Mouse (Mus musculus): ENCODE data around the gene Col18a1.

Col18a1 gene

GRCm38 (mm10) chr10:77103689-77104088, 62.7 kb downstream of the Col18a1 start:
- no peak for DNase-seq

- DNase-seq: no peak
Observed at GRCm38 (mm10) chr10:77099777-77100176, 66.6 kb downstream of the Col18a1 start.

GRCm38 (mm10) chr10:77098619-77099018, 67.7 kb downstream of the Col18a1 start:
- no peak for DNase-seq

GRCm38 (mm10) chr10:77097890-77098200, 68.5 kb downstream of the Col18a1 start:
- DNase-seq: peak in 1 of 2 experiments; percentile 42

DNA sequence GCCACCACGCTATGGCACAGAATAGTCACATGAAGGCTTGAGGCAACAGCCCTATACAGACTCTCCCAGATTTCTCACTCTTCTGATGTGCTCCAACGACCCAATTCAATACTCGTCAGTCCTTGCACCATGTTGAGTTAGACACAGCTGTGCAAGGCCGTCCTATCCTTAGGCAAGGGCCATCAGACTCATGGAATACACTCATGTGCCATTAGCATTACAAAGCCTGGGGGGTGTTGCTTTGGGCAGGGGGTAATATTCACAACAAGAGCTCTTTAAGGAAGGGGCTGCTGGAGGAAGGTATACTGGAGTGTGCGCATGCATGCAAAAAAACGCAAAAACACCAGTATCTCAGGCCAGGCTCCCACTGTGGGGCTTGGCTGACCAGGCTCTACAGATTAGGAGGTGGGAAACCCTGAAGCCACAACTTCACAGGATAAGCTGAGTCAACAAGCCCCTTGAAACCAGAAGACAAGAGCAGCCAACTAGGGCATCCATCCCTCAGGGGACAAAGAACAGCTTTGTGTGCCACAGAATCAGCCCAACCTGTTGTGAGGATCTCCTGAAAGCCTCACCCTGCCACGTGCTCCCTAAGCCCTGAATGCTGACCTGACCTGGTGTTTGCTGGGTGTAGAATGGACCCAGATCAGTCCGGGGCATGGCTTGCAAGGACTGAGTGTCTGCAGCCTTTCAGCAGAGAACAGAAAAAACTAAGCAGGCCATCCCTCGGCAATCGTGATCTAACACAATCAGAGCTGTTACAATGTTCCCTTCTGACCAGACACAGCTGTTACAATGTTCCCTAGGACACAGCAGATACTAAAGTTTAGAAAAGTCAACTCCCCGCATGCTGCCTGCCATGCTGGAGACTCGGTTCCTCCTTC, 69.1 kb downstream of the Col18a1 start:
- DNase-seq: no peak

- no peak for DNase-seq
Observed at GRCm38 (mm10) chr10:77095666-77096065, 70.7 kb downstream of the Col18a1 start.

DNA sequence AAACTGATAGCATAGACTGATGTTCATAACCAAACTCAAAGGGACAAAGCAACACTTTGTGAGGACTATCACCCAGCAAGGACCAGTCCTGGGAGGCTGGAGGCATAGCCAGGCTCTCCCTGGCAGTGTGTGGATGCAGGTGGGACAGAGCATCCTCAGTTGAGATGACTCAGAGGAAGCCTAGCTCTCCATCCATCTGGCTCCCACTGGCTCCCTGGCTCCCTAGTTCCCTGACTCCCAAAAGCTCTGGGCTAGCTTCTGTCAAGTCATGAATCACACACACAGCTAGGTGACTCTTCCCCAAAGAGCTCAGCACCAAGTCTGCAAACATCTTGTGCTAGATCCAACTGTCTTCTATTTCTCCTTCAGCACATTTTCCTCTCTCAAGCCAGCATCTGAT, 72.5 kb downstream of the Col18a1 start:
- no peak for DNase-seq

DNA sequence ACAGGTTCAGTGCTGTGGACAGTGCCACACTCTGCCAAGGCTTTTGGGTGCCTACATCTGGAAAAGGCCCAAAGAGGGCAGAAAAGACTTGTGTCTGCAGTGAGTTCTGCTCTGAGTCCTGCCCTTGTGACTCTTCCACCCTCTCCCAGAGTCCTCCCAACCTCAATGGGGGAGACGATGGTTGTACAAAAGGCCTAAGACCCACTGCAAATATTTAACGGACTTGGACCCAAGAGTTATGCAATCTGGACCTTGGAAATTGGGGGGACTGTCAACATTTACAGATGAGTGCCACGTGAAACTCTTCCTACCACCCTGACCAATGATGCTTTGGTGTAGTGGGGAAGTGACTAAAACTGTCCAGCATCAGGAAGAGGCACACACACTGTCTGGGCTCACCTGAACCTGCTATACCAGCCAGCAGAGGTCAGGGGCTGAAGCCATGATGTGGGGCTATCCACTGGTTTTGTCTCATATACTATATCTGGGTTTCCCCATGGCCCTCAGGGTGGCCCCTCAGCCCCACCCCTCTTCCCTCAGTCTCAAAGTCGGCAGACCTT, 74.7 kb downstream of the Col18a1 start:
- DNase-seq: no peak

- DNase-seq: no peak
Observed at GRCm38 (mm10) chr10:77090063-77090462, 76.3 kb downstream of the Col18a1 start.

GRCm38 (mm10) chr10:77089336-77089735, 77.0 kb downstream of the Col18a1 start:
- peak; percentile 49 to 65 for DNase-seq

- peak in 1 of 2 experiments; percentile 53 for DNase-seq
Observed at GRCm38 (mm10) chr10:77084568-77084967, 81.8 kb downstream of the Col18a1 start.

DNA sequence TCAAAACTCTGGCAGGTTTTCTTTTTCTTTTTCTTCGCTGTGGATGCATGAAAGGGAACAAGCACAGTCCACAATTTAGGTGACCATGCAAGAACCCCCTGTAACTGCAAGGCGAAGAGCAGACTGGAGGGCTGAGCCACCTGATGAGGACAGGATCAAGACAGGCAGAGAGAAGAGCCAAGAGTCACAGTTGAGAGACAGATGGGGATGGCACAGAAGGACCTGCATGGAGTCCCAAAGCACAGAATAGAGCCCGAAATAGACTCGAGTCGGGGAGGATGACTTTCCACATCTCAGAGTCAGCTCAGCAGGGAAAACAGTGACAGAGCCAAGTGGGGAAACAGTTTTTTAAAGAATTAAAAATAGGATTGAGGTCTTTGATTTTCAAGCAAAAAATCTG, 83.4 kb downstream of the Col18a1 start:
- no peak for DNase-seq

DNA sequence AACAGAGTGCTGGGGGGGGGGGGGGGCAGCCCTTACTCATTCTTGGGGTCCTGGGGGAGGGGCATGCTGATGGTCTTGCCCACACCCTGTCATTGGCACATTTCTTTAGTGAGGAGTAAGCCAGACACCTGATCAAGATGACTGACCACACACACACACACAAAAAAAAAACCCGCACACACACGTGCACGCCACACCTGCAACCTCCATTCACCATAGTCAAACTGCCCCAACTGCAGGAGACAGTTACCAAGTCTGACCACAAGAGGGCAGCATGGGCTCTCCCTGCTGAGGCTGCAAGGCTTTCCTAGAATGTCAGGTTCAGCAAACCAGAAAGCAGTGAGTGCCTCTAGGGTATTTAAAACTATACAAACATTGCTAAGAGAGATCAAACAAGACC, 83.9 kb downstream of the Col18a1 start:
- peak; percentile 69 to 82 for DNase-seq

DNA sequence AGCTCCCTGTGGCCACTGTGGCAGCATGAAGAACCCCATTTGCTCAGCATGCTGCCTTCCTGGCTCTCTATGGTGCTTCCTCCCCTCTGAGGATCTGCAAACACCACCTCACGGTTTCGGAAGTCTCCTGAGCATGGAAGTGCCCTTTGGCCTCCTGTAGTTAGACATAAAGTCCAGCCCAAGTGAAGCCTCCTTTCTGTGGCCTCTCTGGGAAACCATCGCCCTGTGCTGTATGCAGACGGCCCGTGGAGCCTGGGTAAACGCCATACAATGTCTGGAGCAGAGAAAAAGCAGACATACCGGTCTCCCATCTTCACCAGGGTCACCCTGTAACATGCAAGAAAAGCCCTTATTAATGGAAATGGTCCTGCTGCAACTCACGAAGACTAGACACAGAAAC, 87.4 kb downstream of the Col18a1 start:
- no peak for DNase-seq

DNA sequence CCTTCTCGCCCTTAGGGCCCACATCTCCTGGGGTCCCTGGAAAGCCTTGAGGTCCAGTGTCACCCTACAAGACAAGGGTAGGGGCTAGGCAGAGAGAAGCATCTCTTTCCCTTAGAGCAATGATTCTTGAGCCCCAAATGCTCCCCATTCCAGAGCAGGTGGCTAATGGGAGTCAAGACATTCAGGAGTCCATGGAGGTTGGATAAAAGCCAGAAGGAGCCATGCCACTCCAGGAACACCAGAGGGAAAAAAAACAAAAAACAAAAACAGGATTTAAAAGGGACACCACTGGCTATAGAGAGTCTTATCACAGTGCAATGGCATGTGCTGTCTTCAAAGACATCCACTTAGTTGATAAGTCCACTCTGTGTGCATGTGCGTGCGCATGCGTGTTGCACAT, 87.9 kb downstream of the Col18a1 start:
- no peak for DNase-seq

GRCm38 (mm10) chr10:77074276-77074974, 91.9 kb downstream of the Col18a1 start:
- no peak for DNase-seq

DNA sequence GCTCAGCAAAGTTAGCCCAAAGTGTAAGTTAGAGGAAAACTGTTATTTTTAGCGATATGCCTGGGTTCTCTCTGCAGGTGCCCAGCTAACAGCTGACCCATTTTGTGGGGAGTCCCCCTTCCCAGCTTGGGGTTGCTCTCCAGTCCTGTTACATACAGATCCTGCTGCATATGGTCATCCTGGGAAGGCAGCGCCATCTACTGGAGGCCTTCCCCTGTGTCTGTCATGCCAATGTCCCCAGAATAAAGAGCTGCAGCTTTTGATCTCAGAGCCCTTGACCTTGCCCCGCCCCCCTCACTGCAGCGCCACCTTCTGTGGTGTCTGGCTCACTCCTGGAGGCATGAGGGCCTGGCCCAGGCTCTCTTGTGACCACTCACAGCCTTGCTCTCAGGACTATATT, 96.3 kb downstream of the Col18a1 start:
- DNase-seq: peak; percentile 65 to 71

DNA sequence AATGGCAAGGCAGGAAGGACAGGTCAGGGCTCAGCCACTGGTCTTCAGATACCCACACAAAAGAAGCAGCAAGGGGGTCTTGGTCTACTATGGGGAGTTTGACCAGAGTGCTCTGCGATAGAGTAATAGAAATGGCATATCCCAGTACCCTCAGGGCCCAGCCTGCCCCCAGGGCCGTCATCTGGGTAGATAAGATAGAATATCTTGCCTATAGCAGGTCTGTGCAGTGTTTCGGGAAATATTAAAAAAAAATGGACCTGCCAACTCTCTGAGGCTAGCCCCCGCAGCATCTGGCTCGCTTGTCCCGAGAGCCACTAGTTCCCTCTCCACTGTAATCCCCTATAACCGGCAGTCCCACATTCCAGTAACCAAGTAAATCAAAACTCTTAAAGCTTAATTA, 97.9 kb downstream of the Col18a1 start:
- no peak for DNase-seq

- DNase-seq: no peak
Observed at GRCm38 (mm10) chr10:77064659-77065058, 101.7 kb downstream of the Col18a1 start.

DNA sequence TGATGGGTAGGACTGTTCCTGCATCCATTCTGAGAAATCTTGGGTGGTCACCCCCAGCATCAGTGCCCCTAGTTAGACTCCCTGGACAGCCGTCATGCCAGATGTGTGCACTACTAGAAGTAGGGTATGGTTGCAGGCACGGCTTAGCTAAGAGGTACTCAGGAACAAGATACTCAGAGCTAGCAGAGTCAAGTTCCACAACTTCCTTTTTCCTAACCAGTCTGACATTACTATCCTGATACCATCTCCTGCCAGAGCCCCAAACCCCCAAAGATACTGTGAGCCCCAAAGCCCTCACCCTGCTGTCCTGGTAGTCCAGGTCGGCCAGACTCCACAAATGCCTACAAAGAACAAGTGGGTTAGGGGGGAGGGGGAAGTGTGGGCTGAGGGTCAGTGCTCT, 102.1 kb downstream of the Col18a1 start:
- no peak for DNase-seq

GRCm38 (mm10) chr10:77062393-77063010, 103.8 kb downstream of the Col18a1 start:
- DNase-seq: peak; percentile 67 to 85

- DNase-seq: peak in 1 of 2 experiments; percentile 25
Observed at GRCm38 (mm10) chr10:77061426-77061825, 104.9 kb downstream of the Col18a1 start.

DNA sequence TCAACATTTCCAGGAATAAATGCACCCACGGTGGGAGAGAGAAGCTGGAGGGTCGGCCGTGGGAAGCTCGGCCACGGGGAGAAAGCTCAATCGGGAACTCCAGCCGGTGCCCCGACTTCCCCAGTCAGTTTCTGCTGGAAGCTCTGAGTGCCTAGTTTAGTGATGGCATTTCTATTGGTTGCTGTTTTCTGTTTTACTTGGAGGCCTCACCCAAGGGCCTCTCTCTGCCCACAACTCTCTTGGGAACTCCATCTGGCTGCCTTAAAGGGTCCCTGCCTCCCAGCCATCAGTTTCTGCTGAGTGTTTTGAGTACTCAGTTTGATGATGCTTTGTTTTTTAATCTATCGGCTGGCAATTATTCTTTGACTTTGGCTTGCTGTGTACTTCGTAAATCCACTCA, 109.6 kb downstream of the Col18a1 start:
- no peak for DNase-seq

GRCm38 (mm10) chr10:77048606-77049005, 117.7 kb downstream of the Col18a1 start:
- DNase-seq: no peak

Measured in lung, postnatal 4 days (tissue).